Mouse (Mus musculus) kidney, embryonic 16.5 days (tissue): ENCODE results near the gene Hectd1. TPM values are rescaled to one million over a fixed set of nuclear protein-coding genes. Genes with fewer than 3 reads are reported as not detected.

Experiments used
- ATAC-seq: fragments of 200-750 bp; cut with Nextera tagmentation; 2 replicates; pipeline ENCODE4 v1.8.0; 2017; ENCODE audit warnings: moderate TSS enrichment; ENCODE audit not compliant: low FRiP score, low TSS enrichment
- H3K27ac ChIP-seq: fragments of 300-500 bp; sonication (generic); 2 replicates; pipeline ENCODE4 v1.5.1; 2014; ENCODE audit warnings: low read length
- H3K27me3 ChIP-seq: fragments of 300-500 bp; sonication (generic); 2 replicates; pipeline ENCODE4 v1.6.1; 2014; ENCODE audit warnings: low read length, control low read depth, mixed read lengths; ENCODE audit not compliant: insufficient read depth
- H3K36me3 ChIP-seq: fragments of 300-500 bp; sonication (generic); 2 replicates; pipeline ENCODE4 v1.6.1; 2014; ENCODE audit warnings: low read length, control low read depth, mixed read lengths; ENCODE audit not compliant: insufficient read depth
- H3K4me1 ChIP-seq: fragments of 300-500 bp; sonication (generic); 2 replicates; pipeline ENCODE4 v1.6.1; 2014; ENCODE audit warnings: low read length, control low read depth, mixed read lengths; ENCODE audit not compliant: insufficient read depth
- H3K4me2 ChIP-seq: fragments of 300-500 bp; sonication (generic); replicated peaks from 2 replicates; pipeline ENCODE4 v1.6.1; 2014; ENCODE audit warnings: low read depth, low read length
- H3K4me3 ChIP-seq: fragments of 300-500 bp; sonication (generic); 2 replicates; pipeline ENCODE4 v1.5.1; 2014; ENCODE audit warnings: mild to moderate bottlenecking, low read length
- H3K9ac ChIP-seq: fragments of 300-500 bp; sonication (generic); replicated peaks from 2 replicates; pipeline ENCODE4 v1.6.1; 2014; ENCODE audit warnings: low read length
- H3K9me3 ChIP-seq: fragments of 300-500 bp; sonication (generic); 2 replicates; pipeline ENCODE4 v1.6.1; 2016; ENCODE audit warnings: low read length, control low read depth
- WGBS: fragments of 180-500 bp; shearing (Covaris S2); extraction: QIAGEN DNeasy Blood & Tissue Kit; methylation state at CpG from one replicate; pipeline ENCODE4 v1.1.7; 2014; 5-methylcytosine and 5-hydroxymethylcytosine counted together
- polyA plus RNA-seq: library from polyadenylated mRNA; unstranded; fragments of >200 nt; fragmentation: Nextera tagmentation; extraction: Ambion mirVana; gene quantifications from 2 replicates; pipeline ENCODE4 v1.2.1, GENCODE M21; 2015

Gene Hectd1
- polyA plus RNA-seq, 1 experiment from 2014 or later: 37.3 TPM

- H3K4me1 ChIP-seq: peaks cover 15% of the 10 kb centered on the region
These were observed 133.2 kb downstream of the Hectd1 start for GRCm38 (mm10) chr12:51696157-51696556.

GRCm38 (mm10) chr12:51694966-51695365, 134.4 kb downstream of the Hectd1 start:
- H3K9ac ChIP-seq: no peak overlapping the region
- no peak overlapping the region for H3K27ac ChIP-seq
- H3K4me2 ChIP-seq: no peak overlapping the region
- no peaks in the 10 kb centered on the region for H3K9me3 ChIP-seq
- H3K27me3 ChIP-seq: no peaks in the 10 kb centered on the region
- WGBS: 70% methylated on average over 1 of the region's 1 CpGs
- no peak for ATAC-seq
- no peak overlapping the region for H3K4me3 ChIP-seq
- no peaks in the 10 kb centered on the region for H3K36me3 ChIP-seq
- H3K4me1 ChIP-seq: peaks cover 15% of the 10 kb centered on the region

More at GRCm38 (mm10) chr12:51696157-51696556, 133.2 kb downstream of the Hectd1 start:
- Histone ChIP-seq H3K27ac (no peak overlapping the region), H3K4me3 (no peak overlapping the region), H3K9ac (no peak overlapping the region), H3K4me2 (no peak overlapping the region), H3K27me3 (no peaks in the 10 kb centered on the region), H3K36me3 (no peaks in the 10 kb centered on the region), H3K9me3 (no peaks in the 10 kb centered on the region)
- WGBS: 93% methylated on average over 2 of the region's 2 CpGs
- no peak for ATAC-seq

GRCm38 (mm10) chr12:51694096-51694495, 135.2 kb downstream of the Hectd1 start:
- Histone ChIP-seq H3K36me3 (no peaks in the 10 kb centered on the region), H3K27me3 (no peaks in the 10 kb centered on the region), H3K4me1 (peaks cover 20% of the 10 kb centered on the region), H3K4me3 (no peak overlapping the region), H3K27ac (peak overlapping the region; percentile 37; the same call in 1 of the 2 replicates), H3K4me2 (no peak overlapping the region), H3K9ac (no peak overlapping the region), H3K9me3 (no peaks in the 10 kb centered on the region)
- no peak for ATAC-seq

Other genes starting within 250 kb of the Hectd1 start
- 1.6 TPM in 2 replicates for gene Coch, start 236.2 kb downstream of the Hectd1 start, polyA plus RNA-seq
- gene Ap4s1, start 138.5 kb downstream of the Hectd1 start, polyA plus RNA-seq: 28.3 and 30.0 TPM in 2 replicates
- gene Strn3, start 137.6 kb downstream of the Hectd1 start, polyA plus RNA-seq: 38.5 and 41.8 TPM in 2 replicates
- 9.4 and 10.5 TPM in 2 replicates for gene Heatr5a, start 141.8 kb upstream of the Hectd1 start, polyA plus RNA-seq
- gene Dtd2, start 177.0 kb upstream of the Hectd1 start, polyA plus RNA-seq: 26.6 and 28.7 TPM in 2 replicates
- not detected in 2 replicates for gene Gpr33, start 198.5 kb upstream of the Hectd1 start, polyA plus RNA-seq